Mouse (Mus musculus) testis, postnatal 14 days (tissue): ENCODE measurements around the gene Akap8l.

ENCODE experiments used
- DNase-seq: peaks from one replicate; pipeline ENCODE4 v3.0.0; 2021; ENCODE audit warnings: low spot score

Akap8l gene

GRCm38 (mm10) chr17:32350382-32350983 is at the start of gene Akap8l:
Gene Akap8l (minus strand): TSS chr17:32350607.
- DNase-seq: peak; percentile 99

DNA sequence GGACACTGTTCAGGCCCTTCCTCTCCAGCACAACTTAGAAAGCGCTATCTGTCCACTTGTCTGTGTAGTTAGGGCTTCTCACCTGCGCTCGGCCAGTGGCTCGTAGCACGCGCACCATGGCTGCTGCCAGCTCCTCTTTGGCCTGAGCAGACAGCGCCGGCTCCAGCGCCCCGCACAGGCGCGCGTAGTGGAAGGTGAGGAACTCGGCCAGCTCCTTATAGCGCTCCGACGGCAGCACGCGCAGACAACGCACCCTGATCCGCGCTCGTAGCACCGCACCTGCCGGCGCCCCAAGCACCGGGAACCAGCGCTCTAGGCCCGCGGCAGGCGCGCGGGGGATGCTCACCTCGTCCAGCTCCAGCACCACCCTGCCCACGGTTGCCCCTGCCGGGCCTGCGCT is 45.9 kb upstream of the Akap8l start:
- DNase-seq: no peak

DNA sequence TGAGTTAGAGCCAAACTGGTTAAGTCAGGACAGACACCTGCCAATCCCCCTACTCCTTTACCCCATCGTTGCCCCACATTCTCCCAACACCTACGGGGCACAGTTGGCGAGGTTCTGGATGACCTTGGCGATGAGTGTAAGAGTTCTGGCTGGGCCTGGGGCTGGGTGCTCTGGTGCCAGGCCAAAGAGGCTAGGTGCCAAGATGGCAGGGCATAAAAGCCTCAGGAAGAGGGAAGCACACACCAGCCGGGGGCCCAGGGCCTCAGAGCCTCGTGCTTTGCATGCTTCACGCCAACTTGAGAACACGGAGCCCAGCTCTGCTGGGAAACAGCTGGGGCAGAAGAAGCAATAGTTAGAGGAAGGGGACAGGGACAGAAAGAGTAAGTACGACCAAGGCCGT is 43.5 kb upstream of the Akap8l start:
- DNase-seq: no peak

DNA sequence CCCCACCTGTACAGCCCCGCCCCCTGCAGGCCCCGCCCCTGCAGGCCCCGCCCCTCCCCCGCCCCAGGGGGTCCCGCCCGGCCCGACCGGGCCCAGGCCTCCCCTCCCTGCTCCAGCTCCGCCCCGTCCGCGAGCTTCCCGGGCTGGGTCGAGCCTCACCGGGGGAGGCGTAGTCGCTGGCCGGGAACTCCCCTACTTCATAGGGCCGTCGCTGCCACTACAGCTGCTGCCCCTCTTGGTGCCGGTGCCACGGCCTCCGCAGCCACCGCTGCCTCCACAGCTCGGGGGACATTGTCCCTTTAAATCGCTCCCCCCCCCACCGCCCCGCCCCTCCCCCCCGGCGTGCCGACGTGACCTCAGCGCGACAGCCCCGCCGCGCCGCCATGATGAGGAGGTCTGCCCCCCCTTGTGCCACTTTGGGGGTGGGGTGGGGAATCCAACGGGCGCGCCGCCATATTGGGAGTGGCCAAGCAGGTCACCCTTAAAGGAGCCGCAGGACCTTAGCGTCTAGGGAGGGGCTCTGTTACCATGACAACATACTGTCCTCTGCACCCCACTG is 38.8 kb upstream of the Akap8l start, which contains the start of gene Wiz:
Wiz (minus strand) TSS at position 339 of the 559 bp plus-strand sequence.
- peak; percentile 89 for DNase-seq

- DNase-seq: no peak
Measured at GRCm38 (mm10) chr17:32388370-32389100, 38.1 kb upstream of the Akap8l start.

DNA sequence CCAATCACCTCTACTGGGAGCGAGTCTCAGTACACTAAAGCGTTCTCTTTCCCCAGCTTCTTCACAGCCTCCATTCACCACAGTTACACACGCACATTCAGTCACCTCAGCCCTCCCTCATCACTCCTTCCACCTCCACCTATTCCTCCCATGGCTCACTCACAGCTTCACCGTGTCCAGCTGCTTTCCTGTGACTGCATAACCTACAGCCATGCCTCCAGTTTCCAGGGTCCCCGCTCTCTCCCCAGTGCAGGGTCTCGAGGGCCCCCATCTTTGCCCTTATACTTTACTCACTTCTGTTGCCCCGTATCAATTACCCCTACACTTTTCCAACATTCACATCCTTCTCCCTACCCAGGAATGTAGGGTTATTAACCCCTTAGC is 37.6 kb upstream of the Akap8l start:
- no peak for DNase-seq

GRCm38 (mm10) chr17:32386659-32387432 is 36.4 kb upstream of the Akap8l start:
- no peak for DNase-seq

DNA sequence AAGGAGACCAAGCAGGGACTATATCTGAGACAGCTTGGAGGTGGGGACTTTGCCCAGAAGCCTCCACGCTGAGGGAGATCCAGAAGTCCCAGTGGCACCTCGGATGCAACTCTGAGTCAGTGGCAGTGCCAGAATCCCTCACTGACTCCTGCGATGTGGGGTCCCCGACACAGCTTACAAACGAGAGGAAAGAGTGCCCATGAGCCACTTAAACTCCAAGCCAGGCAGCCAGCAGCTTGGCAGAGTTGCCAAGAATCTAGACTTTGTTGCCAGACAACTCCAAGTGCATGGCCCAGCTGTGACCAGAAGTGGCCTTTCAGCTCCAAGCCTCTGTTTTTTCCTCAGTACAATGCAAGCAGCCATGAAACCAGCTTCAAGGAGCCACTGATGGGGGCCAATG is 33.3 kb upstream of the Akap8l start:
- DNase-seq: no peak

DNA sequence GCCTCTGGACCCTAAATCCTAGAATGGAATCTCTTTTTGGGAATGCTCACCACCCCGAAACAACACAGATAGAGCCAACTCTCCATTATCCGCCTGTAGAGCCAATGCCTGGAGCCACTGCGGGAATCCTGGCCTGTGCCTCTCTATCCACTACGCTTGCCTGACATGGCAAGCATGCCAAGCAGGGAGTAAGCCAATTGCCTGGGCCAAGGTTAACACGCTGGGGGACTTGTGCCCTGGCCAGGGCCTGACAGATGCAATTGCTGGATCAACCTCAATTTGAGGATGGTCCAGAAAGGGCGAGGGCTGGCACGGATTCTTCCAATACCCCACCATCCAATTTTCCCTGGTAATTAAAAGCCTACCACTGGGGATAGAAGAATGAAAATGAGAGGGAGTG is 32.2 kb upstream of the Akap8l start:
- no peak for DNase-seq

DNA sequence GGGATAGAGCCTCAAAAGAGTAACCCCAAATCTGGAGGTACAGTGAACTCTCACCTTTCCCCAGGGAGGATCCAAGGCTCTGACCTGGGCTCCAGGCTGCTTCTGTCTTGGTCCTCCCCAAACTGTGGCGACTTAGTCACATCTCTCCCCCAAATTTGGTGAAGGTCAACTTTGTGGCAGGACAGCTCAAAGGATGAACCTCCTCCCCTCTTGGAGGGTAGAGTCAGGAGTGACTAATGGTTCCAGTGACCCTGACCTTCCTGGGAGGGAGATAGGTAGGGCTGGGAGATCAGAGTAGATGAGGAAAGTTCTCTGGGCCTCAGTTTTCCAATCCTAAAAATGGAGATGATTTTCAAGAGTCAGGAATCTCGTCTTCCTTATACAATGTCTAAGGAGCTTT is 28.4 kb upstream of the Akap8l start:
- DNase-seq: no peak

DNA sequence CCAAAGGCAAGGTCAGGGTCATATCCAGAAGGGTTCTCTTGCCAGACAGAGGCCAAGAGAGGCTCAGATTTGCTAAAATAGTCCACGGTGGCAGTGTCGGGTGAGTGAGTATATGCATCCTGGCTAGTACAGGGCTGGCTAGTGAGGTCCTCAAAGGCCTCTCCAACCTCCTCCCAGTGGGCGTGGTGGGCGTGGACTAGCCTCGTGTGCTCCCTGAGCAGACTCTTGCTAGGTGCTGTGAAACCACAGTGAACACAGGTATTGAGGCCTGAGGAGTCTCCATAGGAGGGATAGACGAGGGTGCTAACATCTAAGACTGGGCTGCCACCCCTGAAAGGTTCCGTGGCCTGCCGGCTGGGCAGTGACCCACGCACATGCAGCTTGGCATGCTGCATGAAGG is 26.7 kb upstream of the Akap8l start:
- DNase-seq: no peak

DNA sequence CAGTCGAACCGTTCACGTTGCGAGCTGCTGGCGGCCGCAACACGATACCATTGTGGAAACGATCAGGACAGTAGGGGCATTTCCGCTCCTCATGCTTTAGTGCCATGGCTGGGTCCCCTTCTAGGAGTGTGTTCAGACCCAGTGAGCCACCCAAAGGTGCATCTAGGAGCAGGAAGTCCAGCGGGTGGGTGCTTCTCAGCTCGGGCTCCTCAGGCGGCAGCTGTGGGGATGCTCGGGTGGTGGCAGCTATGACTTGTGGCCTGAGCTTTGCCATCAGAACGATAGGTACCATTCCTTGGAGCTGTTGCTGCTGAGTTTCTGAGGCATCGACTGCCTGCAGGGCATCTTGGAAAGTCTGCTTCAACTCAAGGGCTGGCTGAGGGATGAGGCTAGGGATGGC is 26.1 kb upstream of the Akap8l start:
- DNase-seq: no peak

DNA sequence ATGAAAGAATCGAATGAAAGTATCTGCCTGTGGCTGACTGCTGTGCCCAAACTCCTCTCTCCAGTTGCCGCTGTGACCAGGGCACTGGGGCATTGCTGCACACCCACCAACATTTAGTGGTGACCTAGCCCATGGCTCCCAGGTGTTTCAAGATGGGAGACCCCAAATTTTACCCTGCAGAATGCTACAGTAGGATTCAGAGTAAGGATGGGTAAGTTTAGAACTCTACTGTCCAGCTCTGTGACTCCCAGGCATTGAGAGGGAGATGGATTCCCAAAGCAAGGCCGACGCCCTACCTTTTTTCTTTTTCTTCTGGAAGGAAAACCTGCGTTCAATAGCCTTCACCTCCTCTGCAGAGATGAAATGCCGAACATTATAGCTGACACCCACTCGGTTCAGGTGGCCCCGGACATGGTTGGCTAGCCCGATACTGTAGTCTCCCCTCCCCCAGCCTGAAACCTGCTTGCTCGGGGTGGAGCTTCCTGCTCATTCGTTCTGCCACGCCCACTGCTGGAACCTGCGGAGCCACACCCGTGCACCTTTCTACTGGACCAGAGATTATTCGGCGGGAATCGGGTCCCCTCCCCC is 18.7 kb upstream of the Akap8l start:
- no peak for DNase-seq

DNA sequence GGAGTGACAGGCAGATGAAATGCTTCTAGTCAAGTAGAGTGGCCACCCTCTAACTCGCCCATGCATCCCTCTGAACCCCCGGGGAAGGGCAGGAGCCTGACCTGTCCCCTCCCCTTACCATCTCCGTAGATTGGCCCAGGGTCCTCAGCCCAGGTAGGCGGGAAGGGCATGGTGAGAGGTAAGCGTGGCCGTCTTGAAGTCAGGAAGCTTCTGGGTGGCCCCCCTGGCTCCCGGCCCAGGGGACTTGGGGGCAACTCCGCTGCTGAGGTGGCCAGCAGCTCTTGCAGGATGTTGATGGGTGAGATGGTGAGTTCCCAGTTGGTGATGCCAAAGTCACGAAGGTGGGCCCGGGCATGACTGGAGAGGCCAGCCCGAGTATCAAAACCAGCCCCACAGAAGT is 17.3 kb upstream of the Akap8l start:
- DNase-seq: no peak

- no peak for DNase-seq
Measured at GRCm38 (mm10) chr17:32365296-32365695, 14.9 kb upstream of the Akap8l start.

GRCm38 (mm10) chr17:32364850-32365249 is 14.4 kb upstream of the Akap8l start:
- no peak for DNase-seq

GRCm38 (mm10) chr17:32364331-32364730 is 13.9 kb upstream of the Akap8l start:
- peak; percentile 92 for DNase-seq

GRCm38 (mm10) chr17:32363821-32364301 is 13.5 kb upstream of the Akap8l start:
- peak; percentile 54 for DNase-seq

GRCm38 (mm10) chr17:32362686-32363085 is 12.3 kb upstream of the Akap8l start:
- DNase-seq: no peak

DNA sequence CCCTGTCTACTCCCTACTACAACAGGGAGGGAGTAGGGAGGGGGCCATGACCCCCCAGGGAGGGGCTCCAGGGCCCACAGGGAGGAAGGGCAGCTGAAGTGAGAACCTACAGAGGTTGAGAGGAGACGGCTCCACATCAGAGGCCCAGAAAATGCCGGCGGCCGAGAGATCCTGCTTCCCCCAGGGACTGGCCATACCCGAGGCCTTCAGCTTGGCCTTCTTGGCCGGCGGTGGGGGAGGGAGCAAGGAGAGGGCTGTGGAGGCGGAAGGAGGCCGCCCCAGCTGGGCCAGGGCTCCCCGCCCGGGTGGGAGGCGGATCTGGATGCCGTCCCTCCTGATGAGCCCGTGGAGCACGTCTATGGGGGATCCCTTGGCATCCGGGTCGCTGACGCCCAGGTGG is 9.5 kb upstream of the Akap8l start:
- no peak for DNase-seq

GRCm38 (mm10) chr17:32358943-32359340 is 8.5 kb upstream of the Akap8l start:
- no peak for DNase-seq
